Mouse (Mus musculus) E14TG2a.4 (cell line): ENCODE measurements around the gene Zfp574.
A peak's percentile ranks its signal among the peaks of the same experiment; 100 is the strongest.
"Not testable (repeated sequence)": the region's sequence is repeated elsewhere in the genome, so short reads cannot be mapped to it uniquely, and the experiment has no call there.

ENCODE experiments used
- H3K27me3 ChIP-seq: 2 replicates; pipeline ENCODE4 v1.6.1; 2014; ENCODE audit warnings: low read length, control low read depth; ENCODE audit not compliant: insufficient read depth
- H3K36me3 ChIP-seq: 2 replicates; pipeline ENCODE4 v1.6.1; 2014; ENCODE audit warnings: low read length, control low read depth; ENCODE audit not compliant: insufficient read depth
- H3K4me1 ChIP-seq: replicated peaks from 2 replicates; pipeline ENCODE4 v1.6.1; 2014; ENCODE audit warnings: low read depth, low read length, control low read depth
- H3K4me3 ChIP-seq: replicated peaks from 2 replicates; pipeline ENCODE4 v1.5.1; 2014; ENCODE audit warnings: mild to moderate bottlenecking, low read length
- H3K9me3 ChIP-seq: 2 replicates; pipeline ENCODE4 v1.6.1; 2014; ENCODE audit warnings: low read length, control low read depth
- CTCF ChIP-seq: conservative IDR thresholded peaks from 2 replicates; pipeline ENCODE4 v1.5.1; 2014; ENCODE audit warnings: low read length
- NANOG ChIP-seq: IDR thresholded peaks from 2 replicates; pipeline ENCODE4 v1.6.1; 2014; ENCODE audit warnings: borderline replicate concordance, low read length, mixed read lengths
- POU5F1 ChIP-seq: IDR thresholded peaks from 2 replicates; pipeline ENCODE4 v1.6.1; 2014; ENCODE audit warnings: low read length, borderline replicate concordance

Gene Zfp574

DNA sequence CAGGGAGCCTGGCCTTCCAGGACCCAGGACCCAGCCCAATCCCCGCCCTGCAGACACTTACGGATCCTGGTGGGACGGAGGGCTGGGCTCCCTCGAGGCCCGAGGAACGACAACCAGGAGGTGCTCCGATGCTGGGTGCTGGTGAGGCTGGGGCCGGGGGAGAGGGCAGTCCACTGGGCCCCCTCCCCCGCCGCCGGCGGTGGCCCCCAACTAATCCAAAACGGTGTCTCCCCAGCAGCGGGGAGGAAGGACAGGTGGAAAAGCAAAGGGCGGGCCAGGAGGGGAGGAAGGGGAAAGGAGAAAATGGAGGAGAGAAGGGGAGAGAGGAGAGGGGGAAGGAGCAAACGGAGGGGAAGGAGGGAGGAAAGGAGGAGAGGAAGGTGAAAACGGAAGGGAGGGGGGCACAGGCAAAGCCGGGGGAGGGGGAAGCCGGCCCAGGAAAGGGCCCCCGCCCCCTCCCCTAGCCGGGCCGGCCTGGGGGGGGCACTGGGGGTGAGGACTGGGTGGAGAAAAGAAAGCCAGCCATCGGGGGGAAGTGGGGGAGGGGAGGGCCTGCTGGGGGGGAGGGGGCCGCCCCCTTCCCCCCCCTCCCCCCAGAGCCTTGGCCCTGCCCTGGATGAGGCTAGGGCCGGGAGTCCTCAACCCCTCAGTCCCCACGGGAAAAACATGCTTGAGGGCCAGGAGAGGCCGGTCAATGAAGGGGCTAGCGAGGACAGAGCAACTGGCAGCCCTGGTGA is at the start of gene Zfp574, which contains the start of gene Grik5:
Gene Zfp574 (plus strand): TSS at position 589 of the 737 bp plus-strand sequence.
Gene Grik5 (minus strand): TSS at position 368 of the 737 bp plus-strand sequence.
- H3K4me3 ChIP-seq = peak within 1 kb of the TSS; percentile 71
- TF ChIP-seq NANOG = no peak
- TF ChIP-seq CTCF = no peak
- peaks cover 30% of the 10 kb centered on the region for H3K27me3 ChIP-seq
- H3K4me1 ChIP-seq = peaks cover 52% of the 10 kb centered on the region
- peaks cover 11% of the 10 kb centered on the region for H3K36me3 ChIP-seq
- no peaks in the 10 kb centered on the region for H3K9me3 ChIP-seq

DNA sequence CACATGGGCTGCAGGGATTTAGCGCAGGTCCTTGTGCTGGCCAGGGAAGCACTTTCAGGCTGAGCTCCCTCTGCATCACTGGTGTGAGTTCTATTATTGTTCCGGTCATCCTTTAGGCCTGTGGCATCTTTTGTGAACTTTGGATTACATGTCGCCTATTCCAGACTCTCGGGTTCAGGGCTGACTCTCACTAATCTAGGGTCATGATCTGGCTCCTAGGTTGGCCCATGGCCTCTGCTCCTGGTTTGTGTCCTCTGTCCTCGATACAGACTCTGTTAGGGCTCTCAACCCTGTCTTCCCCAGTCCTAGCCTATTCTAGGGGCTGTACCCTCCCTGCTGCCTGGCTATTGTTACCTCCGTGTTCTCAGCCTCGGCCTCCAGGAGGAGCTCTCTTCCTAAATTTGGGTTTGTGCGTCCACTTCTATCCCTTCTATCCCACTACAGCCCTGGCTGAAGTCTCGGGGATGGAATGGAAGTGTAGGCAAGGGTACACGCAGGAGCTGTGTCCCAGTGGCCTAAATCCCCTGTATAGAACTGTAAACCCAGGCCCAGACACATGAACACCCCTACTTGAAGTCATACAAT is 46.4 kb upstream of the Zfp574 start:
- H3K4me3 ChIP-seq = no peak overlapping the region
- peaks cover 11% of the 10 kb centered on the region; the same call in 1 of the 2 replicates for H3K27me3 ChIP-seq
- peaks cover 48% of the 10 kb centered on the region for H3K4me1 ChIP-seq
- H3K36me3 ChIP-seq = 0 out of 2 replicates have a peak, but pooled peaks cover 6% of the 10 kb centered on the region
- H3K9me3 ChIP-seq = 0 out of 2 replicates have a peak, but pooled peaks cover 5% of the 10 kb centered on the region
- peak; percentile 49 for TF ChIP-seq CTCF
- TF ChIP-seq NANOG = no peak
- no peak for TF ChIP-seq POU5F1

DNA sequence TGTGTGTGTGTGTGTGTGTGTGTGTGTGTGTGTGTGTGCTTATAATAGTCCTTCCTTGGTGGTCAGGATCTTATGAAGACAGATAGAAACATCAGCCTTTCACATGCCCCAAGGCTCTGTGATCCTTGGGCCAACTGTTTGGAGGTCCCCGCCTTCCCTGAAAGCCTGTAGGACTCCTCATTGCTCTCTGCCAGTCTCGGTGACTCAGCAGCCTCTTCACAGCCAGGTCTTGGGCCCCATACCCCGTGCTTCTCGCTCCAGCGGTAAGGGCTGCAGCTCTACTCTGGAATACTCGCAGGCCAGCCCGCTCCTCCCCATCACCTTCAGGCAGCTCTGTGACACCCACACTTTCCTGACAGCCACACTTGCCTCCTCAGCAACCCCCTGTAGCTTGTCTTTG is 45.9 kb upstream of the Zfp574 start:
- Histone ChIP-seq H3K4me1 (peaks cover 48% of the 10 kb centered on the region), H3K36me3 (0 out of 2 replicates have a peak, but pooled peaks cover 6% of the 10 kb centered on the region), H3K4me3 (no peak overlapping the region), H3K9me3 (0 out of 2 replicates have a peak, but pooled peaks cover 5% of the 10 kb centered on the region), H3K27me3 (peaks cover 11% of the 10 kb centered on the region; the same call in 1 of the 2 replicates)
- TF ChIP-seq CTCF = no peak
- no peak for TF ChIP-seq NANOG
- TF ChIP-seq POU5F1 = no peak

DNA sequence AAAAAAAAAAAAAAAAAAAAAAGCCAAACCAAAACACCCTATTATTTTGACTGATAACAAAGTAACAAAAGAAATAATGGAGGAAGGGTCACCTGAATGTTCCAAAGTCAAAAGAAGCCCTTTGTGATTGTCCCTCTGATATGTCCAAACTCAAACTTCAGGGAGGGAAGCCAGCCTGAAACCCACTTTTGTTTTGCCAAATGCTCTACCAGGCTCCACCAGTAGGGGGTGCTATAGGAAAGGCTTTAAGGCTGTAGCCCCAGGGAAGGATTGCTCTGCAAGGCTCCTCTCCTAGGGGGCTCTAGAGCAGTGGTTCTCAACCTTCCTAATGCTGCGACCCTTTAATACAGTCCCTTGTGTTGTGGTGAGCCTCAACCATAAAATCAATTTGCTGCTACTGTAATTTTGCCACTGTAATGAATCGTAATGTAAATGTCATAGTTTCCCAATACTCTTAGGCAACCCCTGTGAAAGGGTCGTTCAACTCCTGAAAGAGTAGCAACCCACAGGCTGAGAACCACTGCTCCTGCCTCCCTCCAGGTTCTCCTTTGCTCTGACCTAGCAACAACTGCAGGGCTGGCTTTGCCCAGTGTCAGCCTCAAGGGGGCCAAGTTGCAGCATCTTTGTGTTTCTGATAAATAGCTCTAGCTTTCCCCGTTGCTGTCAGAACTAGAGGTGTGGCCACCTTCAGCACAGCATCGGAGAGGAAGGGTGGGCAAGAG is 42.2 kb upstream of the Zfp574 start:
- H3K27me3 ChIP-seq = no peaks in the 10 kb centered on the region
- 0 out of 2 replicates have a peak, but pooled peaks cover 5% of the 10 kb centered on the region for H3K9me3 ChIP-seq
- H3K36me3 ChIP-seq = 0 out of 2 replicates have a peak, but pooled peaks cover 6% of the 10 kb centered on the region
- peaks cover 23% of the 10 kb centered on the region for H3K4me1 ChIP-seq
- H3K4me3 ChIP-seq = no peak overlapping the region
- no peak for TF ChIP-seq NANOG
- TF ChIP-seq CTCF = peak; percentile 97

GRCm38 (mm10) chr7:25031528-25031927 is 40.8 kb upstream of the Zfp574 start:
- Histone ChIP-seq H3K9me3 (0 out of 2 replicates have a peak, but pooled peaks cover 5% of the 10 kb centered on the region), H3K4me3 (no peak overlapping the region), H3K4me1 (peaks cover 10% of the 10 kb centered on the region), H3K36me3 (0 out of 2 replicates have a peak, but pooled peaks cover 6% of the 10 kb centered on the region), H3K27me3 (no peaks in the 10 kb centered on the region)
- no peak for TF ChIP-seq NANOG
- no peak for TF ChIP-seq CTCF

DNA sequence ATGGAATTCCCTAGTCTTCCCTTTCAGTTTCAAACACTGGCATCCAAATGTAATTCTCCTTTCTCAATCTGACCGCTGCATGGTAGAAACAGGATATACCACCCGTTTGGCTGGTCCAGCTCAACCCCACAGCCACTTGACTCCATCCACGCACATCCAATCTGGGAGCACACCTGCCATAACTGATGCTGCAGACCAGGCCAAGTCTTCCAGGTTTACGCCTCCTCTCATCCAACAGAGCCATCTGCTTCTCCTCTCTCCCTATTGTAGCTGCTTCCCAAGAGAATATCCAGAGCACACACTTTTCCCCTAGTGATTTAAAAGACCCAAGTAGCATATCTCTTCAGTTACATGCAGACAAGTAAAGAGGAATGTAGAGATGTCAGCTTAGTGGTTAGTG is 37.6 kb upstream of the Zfp574 start:
- H3K4me3 ChIP-seq = no peak overlapping the region
- H3K36me3 ChIP-seq = no peaks in the 10 kb centered on the region
- peaks cover 8% of the 10 kb centered on the region for H3K4me1 ChIP-seq
- TF ChIP-seq NANOG = no peak
- no peak for TF ChIP-seq POU5F1
- no peak for TF ChIP-seq CTCF
- 0 out of 2 replicates have a peak, but pooled peaks cover 5% of the 10 kb centered on the region for H3K9me3 ChIP-seq
- H3K27me3 ChIP-seq = no peaks in the 10 kb centered on the region

DNA sequence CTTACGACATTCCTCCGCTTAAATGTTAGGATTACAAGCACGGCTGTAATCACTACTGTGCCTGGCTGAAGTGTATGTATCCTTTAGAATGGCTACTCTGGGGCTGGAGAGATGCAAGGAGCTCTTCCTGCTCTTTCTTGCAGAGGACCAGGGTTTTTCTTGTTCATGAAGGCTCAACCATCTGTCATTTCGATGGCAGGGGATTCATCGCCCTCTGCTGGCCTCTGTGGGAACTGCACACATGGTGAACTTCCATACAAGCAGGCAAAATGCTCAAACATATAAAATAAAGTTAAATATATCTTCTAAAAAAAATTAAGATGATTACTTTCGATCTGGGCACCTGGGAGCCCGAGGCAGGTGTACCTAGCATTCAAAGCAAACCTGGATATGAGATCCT is 36.5 kb upstream of the Zfp574 start:
- Histone ChIP-seq H3K4me1 (peaks cover 8% of the 10 kb centered on the region), H3K36me3 (no peaks in the 10 kb centered on the region), H3K9me3 (no peaks in the 10 kb centered on the region), H3K4me3 (no peak overlapping the region), H3K27me3 (peaks cover 2% of the 10 kb centered on the region; the same call in 1 of the 2 replicates)
- peak; percentile 97 for TF ChIP-seq CTCF
- no peak for TF ChIP-seq POU5F1

DNA sequence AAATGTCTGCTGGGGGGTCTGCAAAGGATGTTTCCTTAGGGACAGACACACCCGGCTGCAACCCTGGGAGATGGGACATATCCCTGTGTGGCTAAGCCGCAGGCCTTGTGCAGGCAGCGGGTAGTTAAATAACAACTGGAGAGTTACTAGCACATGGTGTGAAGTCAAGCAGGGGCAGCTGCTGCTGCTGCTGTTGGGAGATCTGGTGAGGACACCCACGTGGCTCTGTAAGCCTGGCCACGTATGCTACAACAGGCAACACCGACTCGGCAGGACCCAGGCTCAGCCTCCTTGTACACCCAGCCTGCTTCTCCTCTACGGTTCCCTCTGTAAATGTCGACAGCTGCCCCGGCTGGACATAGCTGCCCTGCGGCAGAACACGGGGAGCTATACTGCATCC is 30.4 kb upstream of the Zfp574 start:
- no peaks in the 10 kb centered on the region for H3K9me3 ChIP-seq
- H3K4me1 ChIP-seq = peaks cover 50% of the 10 kb centered on the region
- H3K27me3 ChIP-seq = peaks cover 3% of the 10 kb centered on the region; the same call in 1 of the 2 replicates
- no peak overlapping the region for H3K4me3 ChIP-seq
- H3K36me3 ChIP-seq = peaks cover 7% of the 10 kb centered on the region; the same call in 1 of the 2 replicates
- TF ChIP-seq NANOG (no peak), POU5F1 (no peak), CTCF (no peak)

DNA sequence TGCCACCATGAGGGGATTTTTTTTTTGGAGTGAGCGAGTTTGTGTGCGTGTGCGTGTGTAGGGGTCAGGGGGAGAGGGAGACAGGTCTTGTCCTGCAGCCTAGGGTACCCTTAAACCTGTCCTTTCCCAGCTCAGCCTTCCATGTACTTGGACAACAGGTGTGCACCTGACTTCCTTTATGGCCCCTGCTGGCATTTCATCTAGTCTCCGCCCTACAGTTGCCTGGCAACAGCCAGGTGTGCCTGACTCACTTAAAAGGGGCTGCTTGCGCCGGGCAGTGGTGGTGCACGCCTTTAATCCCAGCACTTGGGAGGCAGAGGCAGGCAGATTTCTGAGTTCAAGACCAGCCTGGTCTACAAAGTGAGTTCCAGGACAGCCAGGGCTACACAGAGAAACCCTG is 27.8 kb upstream of the Zfp574 start:
- H3K4me1 ChIP-seq = peaks cover 50% of the 10 kb centered on the region
- H3K36me3 ChIP-seq, H3K9me3 ChIP-seq, H3K27me3 ChIP-seq: not testable (repeated sequence)
- H3K4me3 ChIP-seq = peak overlapping the region; percentile 17; the same call in 1 of the 2 replicates
